Mouse (Mus musculus) layer of hippocampus, adult 6 months (tissue): ENCODE data around the gene Dennd6a. TPM values are rescaled to one million over a fixed set of nuclear protein-coding genes. Genes with fewer than 3 reads are reported as not detected.

Source experiments
- long read RNA-seq, 2 experiments: library from polyadenylated mRNA; unstranded; transcript quantifications; one replicate each; pipeline ENCODE4 v2.0.0; 2019 to 2020
- microRNA-seq: library from miRNA; unstranded; fragments of <30 nt; microRNA quantifications from one replicate; pipeline ENCODE4 v1.2.0, GENCODE M21; 2020
- polyA plus RNA-seq: library from polyadenylated mRNA; unstranded; fragments of <200 nt; fragmentation: Nextera tagmentation; gene quantifications from 2 replicates; pipeline ENCODE4 v1.2.3, GENCODE M21; 2021

The Dennd6a gene
- 5.4 and 6.7 TPM in 2 replicates for polyA plus RNA-seq
- long read RNA-seq, experiment 1, full-length matches to known transcripts: 9 of 22 reads
- long read RNA-seq, experiment 1, partial matches to known transcripts: 10 of 22 reads
- long read RNA-seq, experiment 1, other reads (novel, unspliced or antisense): 3 of 22 reads
- long read RNA-seq, experiment 2, full-length matches to known transcripts: 77 of 107 reads
- long read RNA-seq, experiment 2, partial matches to known transcripts: 8 of 107 reads
- long read RNA-seq, experiment 2, other reads (novel, unspliced or antisense): 22 of 107 reads

DNA sequence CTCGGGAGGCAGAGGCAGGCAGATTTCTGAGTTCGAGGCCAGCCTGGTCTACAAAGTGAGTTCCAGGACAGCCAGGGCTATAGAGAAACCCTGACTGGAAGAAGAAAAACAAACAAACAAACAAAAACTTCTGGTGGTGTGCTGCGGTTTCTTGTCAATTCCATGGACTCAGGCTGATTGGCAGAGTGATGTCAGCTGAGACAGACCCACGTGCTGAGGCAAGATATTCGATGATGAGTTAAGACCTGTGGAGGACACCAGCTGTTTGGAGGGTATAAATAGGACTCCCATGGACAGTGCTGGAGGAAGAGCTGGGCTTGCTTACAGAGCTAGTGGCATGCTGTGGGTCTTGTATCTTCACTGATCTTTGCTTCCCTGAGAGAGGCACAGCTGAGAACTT is at the start of gene Dennd6a:
Dennd6a (plus strand) TSS at position 301 of the 400 bp plus-strand sequence.

DNA sequence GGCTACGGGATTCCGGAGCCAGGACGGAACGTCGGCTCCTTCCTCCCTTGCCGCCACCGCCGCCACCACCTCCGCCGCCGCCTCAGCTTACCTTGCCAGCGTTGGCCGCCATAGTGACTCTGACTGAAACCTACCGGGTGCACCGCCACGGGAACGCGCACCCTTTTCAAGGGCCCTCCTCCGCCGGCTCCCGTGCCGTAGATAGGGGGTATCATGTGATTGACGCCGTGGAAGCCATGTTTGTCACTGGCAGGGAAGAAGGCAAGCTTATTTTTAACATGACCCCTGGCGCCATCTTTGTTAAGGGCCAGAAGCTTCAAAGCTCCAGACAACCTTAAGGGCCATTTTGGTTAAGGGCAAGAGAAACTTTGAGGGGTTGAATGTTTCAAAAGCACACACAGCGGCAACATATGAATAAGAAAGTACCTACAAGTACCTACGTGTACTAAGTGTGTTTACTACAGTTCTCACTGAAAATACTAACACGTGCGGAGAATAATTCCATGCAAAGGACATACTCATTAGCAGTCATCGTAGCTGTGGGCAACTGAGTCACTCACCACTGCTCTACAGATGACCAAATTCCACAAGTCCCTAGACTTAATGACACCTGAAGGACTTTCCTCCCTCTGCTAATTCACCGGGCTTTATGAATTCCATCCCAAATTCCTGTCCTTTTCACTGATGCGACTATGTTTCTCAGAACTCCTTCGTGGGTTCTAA is 38.7 kb upstream of the Dennd6a start, which contains the start of gene Slmap:
Slmap (minus strand) TSS at position 175 of the 723 bp plus-strand sequence.

DNA sequence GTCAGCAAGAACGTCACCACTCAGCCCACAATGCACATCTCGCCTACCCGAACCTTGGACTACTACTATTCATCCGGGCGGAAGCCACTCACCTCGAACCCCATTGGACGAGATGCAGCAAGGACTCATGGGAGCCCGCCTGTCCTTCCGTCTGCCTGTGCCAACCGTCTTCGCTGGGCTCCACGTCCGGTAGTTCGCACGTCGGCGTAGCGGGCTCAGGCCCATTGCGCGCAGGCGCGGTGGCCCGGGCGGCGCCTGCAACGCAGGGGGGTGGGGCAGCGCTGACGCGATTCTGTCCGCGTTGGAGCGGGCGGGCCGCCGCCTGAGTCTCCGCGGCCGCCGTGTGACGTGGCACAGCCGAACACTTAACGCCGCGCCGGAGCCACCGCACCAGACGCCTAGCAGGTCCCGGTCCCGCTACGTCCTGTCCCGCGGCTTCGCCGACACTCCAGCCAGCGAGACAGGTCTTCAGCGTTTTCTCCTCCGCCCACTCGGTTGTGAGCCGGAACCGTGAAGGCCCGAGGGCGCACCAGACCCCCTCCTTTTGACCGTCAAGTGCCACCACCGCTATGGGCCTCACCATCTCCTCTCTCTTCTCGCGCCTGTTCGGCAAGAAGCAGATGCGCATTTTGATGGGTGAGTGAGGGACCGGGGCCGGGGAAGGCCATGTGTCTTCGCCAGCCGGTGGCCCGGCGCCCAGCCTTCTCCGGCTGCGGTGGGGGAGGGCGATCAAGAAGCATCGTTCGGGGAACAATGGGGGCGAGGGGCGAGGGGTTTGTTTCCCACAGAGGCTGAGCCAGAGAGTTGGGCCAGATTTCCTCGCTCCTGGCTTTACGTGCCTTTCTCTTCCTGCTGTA is 64.4 kb downstream of the Dennd6a start, which contains the start of gene Arf4:
Arf4 (plus strand) TSS at position 224 of the 857 bp plus-strand sequence.

DNA sequence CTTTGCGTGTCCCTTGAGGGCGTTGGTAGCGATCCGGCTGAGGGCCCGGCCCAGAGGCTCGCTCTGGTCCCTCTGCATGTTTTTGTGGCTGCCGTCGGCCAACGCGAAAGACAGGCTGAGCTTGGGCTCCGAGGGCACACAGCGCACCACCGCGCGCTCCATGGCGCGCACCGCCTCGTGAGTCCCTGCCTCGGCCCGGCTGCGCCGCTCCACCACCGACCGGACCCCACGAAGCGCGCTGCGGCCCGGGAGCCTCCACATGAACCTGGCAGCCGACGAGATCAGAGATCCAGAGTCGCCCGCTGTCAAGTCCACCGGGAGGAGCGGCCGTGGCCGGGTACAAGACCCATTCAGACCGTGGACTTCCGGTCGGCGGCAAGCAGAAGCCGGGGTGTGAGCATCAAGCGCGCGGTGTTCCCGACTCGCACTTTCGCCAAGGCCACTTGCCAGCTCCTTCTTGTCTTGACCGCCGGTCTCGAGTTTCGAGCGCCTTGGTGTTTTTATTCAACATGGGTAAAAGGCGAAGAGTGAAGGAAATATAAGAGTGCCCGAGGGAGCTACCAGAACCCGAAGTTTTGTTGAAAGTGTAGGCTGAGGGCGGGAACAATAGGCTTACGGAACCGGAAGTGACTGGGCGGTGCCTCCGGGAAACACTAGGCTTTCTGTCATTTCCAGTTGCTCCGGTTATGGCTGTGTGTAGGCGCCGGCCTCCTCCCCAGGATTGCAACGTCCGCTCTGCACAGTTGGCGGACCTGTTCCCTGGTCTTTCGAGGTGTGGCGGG is 95.8 kb downstream of the Dennd6a start, which contains the start of gene Pde12:
Pde12 (minus strand) TSS at position 592 of the 782 bp plus-strand sequence.

Small RNA genes within 50 kb of the gene (microRNA-seq; reads per million reads assigned to microRNA genes)
- 0.86 reads per million for gene Mir7672

Other genes starting within 250 kb of the Dennd6a start
- gene Slmap, start 38.9 kb upstream of the Dennd6a start, polyA plus RNA-seq: 12.6 and 13.5 TPM in 2 replicates
- 129 and 134 TPM in 2 replicates for gene Arf4, start 64.2 kb downstream of the Dennd6a start, polyA plus RNA-seq
- 5.8 and 6.1 TPM in 2 replicates for gene Pde12, start 96.0 kb downstream of the Dennd6a start, polyA plus RNA-seq
- 0.10 and 0.13 TPM in 2 replicates for gene Dnah12, start 119.4 kb downstream of the Dennd6a start, polyA plus RNA-seq